Mouse (Mus musculus) kidney, postnatal 0 days (tissue): ENCODE results near the gene Bach1. TPM values are rescaled to one million over a fixed set of nuclear protein-coding genes. Genes with fewer than 3 reads are reported as not detected.

ENCODE experiments used
- ATAC-seq: fragments of 200-750 bp; cut with Nextera tagmentation; replicated peaks from 2 replicates; pipeline ENCODE4 v1.8.0; 2017; ENCODE audit warnings: low read depth, moderate number of reproducible peaks, moderate TSS enrichment, moderate library complexity; ENCODE audit not compliant: low FRiP score
- DNase-seq: peaks from one replicate; pipeline ENCODE4 v3.0.0-alpha.2; 2016; ENCODE audit warnings: low spot score
- H3K27ac ChIP-seq: fragments of 300-500 bp; sonication (generic); 2 replicates; pipeline ENCODE4 v1.5.1; 2014; ENCODE audit warnings: mild to moderate bottlenecking
- H3K27me3 ChIP-seq: fragments of 300-500 bp; sonication (generic); 2 replicates; pipeline ENCODE4 v1.6.1; 2014; ENCODE audit warnings: low read length, mixed read lengths; ENCODE audit not compliant: insufficient read depth
- H3K36me3 ChIP-seq: fragments of 300-500 bp; sonication (generic); 2 replicates; pipeline ENCODE4 v1.6.1; 2014; ENCODE audit warnings: low read length, mixed read lengths; ENCODE audit not compliant: insufficient read depth
- H3K4me1 ChIP-seq: fragments of 300-500 bp; sonication (generic); replicated peaks from 2 replicates; pipeline ENCODE4 v1.6.1; 2014; ENCODE audit warnings: antibody characterized with exemption, low read length, mixed read lengths; ENCODE audit not compliant: insufficient read depth
- H3K4me2 ChIP-seq: fragments of 300-500 bp; sonication (generic); 2 replicates; pipeline ENCODE4 v1.6.1; 2014; ENCODE audit warnings: mild to moderate bottlenecking, low read length, moderate library complexity, mixed read lengths
- H3K4me3 ChIP-seq: fragments of 300-500 bp; sonication (generic); replicated peaks from 2 replicates; pipeline ENCODE4 v1.5.1; 2014; ENCODE audit warnings: low read depth, low read length
- H3K9ac ChIP-seq: fragments of 300-500 bp; sonication (generic); 2 replicates; pipeline ENCODE4 v1.6.1; 2014; ENCODE audit warnings: low read depth, low read length
- H3K9me3 ChIP-seq: fragments of 300-500 bp; sonication (generic); replicated peaks from 2 replicates; pipeline ENCODE4 v1.6.1; 2016; ENCODE audit warnings: low read length, inconsistent platforms, mixed read lengths
- CTCF ChIP-seq: IDR thresholded peaks from 2 replicates; pipeline ENCODE4 v1.5.1; 2016; ENCODE audit warnings: antibody characterized with exemption, low read depth, mild to moderate bottlenecking, moderate library complexity
- WGBS: fragments of 180-500 bp; shearing (Covaris S2); extraction: QIAGEN DNeasy Blood & Tissue Kit; methylation state at CpG from one replicate; pipeline ENCODE4 v1.1.7; 2014; 5-methylcytosine and 5-hydroxymethylcytosine counted together
- polyA plus RNA-seq: library from polyadenylated mRNA; unstranded; fragments of >200 nt; fragmentation: Nextera tagmentation; extraction: Ambion mirVana; gene quantifications from 2 replicates; pipeline ENCODE4 v1.2.1, GENCODE M21; 2015

Gene Bach1
- polyA plus RNA-seq, 1 experiment from 2014 or later, result 6.5 TPM

DNA sequence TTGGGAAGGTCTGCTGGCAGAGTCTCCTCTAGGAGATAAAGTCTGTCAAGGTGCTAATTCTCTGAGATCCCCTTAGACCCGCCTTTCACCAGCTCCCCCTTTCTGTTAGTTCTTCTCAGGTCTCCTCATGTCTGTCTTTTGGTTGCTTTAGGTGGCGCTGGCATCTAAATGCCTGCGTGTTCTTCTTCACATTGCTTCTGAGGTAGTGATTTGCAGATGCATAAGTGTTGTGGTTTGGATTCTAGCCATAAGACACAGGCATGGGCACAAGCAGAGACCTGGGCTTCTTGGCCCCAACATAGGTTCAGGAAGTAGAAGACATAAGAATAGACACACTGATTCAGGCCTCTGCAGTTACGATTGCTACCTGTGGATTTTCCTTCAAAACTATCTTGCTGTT lies 42.0 kb upstream of the Bach1 start:
- TF ChIP-seq CTCF, result no peak
- no peak overlapping the region for H3K4me3 ChIP-seq
- no peaks in the 10 kb centered on the region for H3K27me3 ChIP-seq
- ATAC-seq (no peak), DNase-seq (no peak)
- WGBS, result 92% methylated on average over 4 of the region's 4 CpGs
- H3K4me1 ChIP-seq, result no peaks in the 10 kb centered on the region; the same call in 1 of the 2 replicates
- no peak overlapping the region for H3K4me2 ChIP-seq
- no peak overlapping the region for H3K27ac ChIP-seq
- no peak overlapping the region for H3K9ac ChIP-seq
- H3K36me3 ChIP-seq, result no peaks in the 10 kb centered on the region
- no peaks in the 10 kb centered on the region for H3K9me3 ChIP-seq

DNA sequence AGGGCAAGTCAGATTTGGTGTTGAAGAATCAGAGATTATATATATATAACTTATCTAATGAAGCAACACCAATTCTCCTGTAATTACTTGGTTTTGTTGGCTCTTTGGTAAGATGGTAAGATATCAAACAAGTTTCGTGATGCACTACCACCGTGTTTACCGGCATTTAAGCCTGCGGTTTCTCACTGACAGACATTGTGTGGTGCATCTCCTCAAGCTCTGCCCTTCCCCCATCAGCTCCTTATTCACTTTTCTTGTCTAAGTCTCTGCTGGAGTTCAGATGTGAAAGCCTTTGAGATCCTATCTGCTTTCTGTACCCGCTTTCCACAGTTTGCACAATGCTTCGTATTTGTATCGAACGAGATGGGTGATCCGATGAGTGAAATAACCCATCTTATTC lies 41.5 kb upstream of the Bach1 start:
- Histone ChIP-seq H3K36me3 (no peaks in the 10 kb centered on the region), H3K9me3 (no peaks in the 10 kb centered on the region), H3K9ac (no peak overlapping the region), H3K27ac (no peak overlapping the region), H3K4me1 (no peaks in the 10 kb centered on the region; the same call in 1 of the 2 replicates), H3K4me2 (no peak overlapping the region), H3K4me3 (no peak overlapping the region), H3K27me3 (no peaks in the 10 kb centered on the region)
- no peak for DNase-seq
- 95% methylated on average over 9 of the region's 9 CpGs for WGBS
- ATAC-seq, result no peak
- no peak for TF ChIP-seq CTCF

GRCm38 (mm10) chr16:87661024-87661471 lies 37.7 kb upstream of the Bach1 start:
- Histone ChIP-seq H3K4me1 (no peaks in the 10 kb centered on the region), H3K4me3 (no peak overlapping the region), H3K27me3 (no peaks in the 10 kb centered on the region), H3K36me3 (no peaks in the 10 kb centered on the region), H3K4me2 (peak overlapping the region; percentile 39), H3K9ac (no peak overlapping the region), H3K9me3 (no peaks in the 10 kb centered on the region), H3K27ac (no peak overlapping the region)
- TF ChIP-seq CTCF, result no peak
- peak; percentile 55 for DNase-seq
- ATAC-seq, result no peak; the same call in 1 of the 2 replicates
- 50% methylated on average over 12 of the region's 12 CpGs for WGBS

DNA sequence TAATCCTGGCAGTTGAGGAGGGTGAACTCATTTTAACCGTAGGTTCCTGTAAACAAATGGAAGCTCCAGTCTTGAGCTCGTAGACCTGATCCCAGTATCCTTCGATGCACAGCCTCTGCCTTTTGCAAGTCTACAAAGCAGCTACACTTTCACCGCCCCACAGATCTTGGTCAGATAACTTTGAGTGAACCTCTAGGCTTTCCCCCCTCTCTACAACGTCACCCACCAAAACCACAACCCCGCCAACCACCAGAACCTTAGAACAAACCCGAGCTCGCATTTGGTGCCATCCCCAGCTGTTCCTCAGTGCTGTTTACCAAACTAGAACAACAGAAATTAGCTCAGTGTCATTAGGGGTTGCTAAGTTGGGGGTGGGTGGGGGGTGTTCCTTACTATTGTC lies 37.1 kb upstream of the Bach1 start:
- Histone ChIP-seq H3K9me3 (no peaks in the 10 kb centered on the region), H3K4me2 (peak overlapping the region; percentile 9; the same call in 1 of the 2 replicates), H3K36me3 (no peaks in the 10 kb centered on the region), H3K9ac (no peak overlapping the region), H3K4me3 (no peak overlapping the region), H3K27me3 (no peaks in the 10 kb centered on the region), H3K27ac (peak overlapping the region; percentile 16; the same call in 1 of the 2 replicates), H3K4me1 (no peaks in the 10 kb centered on the region)
- DNase-seq (no peak), ATAC-seq (no peak)
- TF ChIP-seq CTCF, result no peak
- WGBS, result 79% methylated on average over 8 of the region's 8 CpGs

- Histone ChIP-seq H3K9ac (no peak overlapping the region), H3K4me3 (no peak overlapping the region), H3K9me3 (no peaks in the 10 kb centered on the region), H3K27ac (no peak overlapping the region), H3K4me2 (no peak overlapping the region), H3K27me3 (no peaks in the 10 kb centered on the region), H3K4me1 (no peaks in the 10 kb centered on the region), H3K36me3 (no peaks in the 10 kb centered on the region)
- ATAC-seq, result no peak
- no peak for DNase-seq
- WGBS, result 82% methylated on average over 2 of the region's 2 CpGs
- TF ChIP-seq CTCF, result no peak
These were observed 36.2 kb upstream of the Bach1 start for GRCm38 (mm10) chr16:87662528-87662927.

DNA sequence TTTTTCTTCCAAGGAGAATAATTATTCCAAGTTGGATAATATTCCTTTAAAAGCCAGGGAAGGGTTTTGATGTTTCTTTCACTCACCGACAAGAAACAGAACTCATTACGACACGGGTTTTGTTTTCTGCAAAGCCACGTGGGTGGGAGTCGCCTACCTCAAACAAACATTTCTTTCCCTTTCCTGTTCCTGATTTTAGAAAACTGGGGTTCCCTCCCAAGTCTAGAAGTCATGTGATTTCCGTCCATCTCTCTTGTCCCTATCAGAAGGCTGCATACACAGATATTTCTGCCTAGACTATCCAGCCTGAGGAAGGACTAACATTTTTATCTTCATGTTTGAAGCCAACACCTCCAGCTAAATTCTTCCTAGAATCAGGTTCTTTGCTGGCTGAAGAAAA lies 34.9 kb upstream of the Bach1 start:
- Histone ChIP-seq H3K36me3 (no peaks in the 10 kb centered on the region), H3K27me3 (no peaks in the 10 kb centered on the region), H3K4me2 (no peak overlapping the region), H3K27ac (no peak overlapping the region), H3K4me1 (no peaks in the 10 kb centered on the region), H3K9ac (no peak overlapping the region), H3K9me3 (no peaks in the 10 kb centered on the region), H3K4me3 (no peak overlapping the region)
- no peak for TF ChIP-seq CTCF
- 42% methylated on average over 6 of the region's 6 CpGs for WGBS
- peak; percentile 21 for DNase-seq
- ATAC-seq, result no peak

GRCm38 (mm10) chr16:87665246-87665645 lies 33.5 kb upstream of the Bach1 start:
- peak overlapping the region; percentile 31 for H3K4me2 ChIP-seq
- WGBS, result 51% methylated on average over 9 of the region's 9 CpGs
- no peak for TF ChIP-seq CTCF
- no peak overlapping the region for H3K9ac ChIP-seq
- ATAC-seq, result peak; percentile 73; the same call in 1 of the 2 replicates
- no peak for DNase-seq
- no peak overlapping the region for H3K4me3 ChIP-seq
- no peak overlapping the region for H3K27ac ChIP-seq
- H3K4me1 ChIP-seq, result no peaks in the 10 kb centered on the region
- H3K9me3 ChIP-seq, result no peaks in the 10 kb centered on the region
- no peaks in the 10 kb centered on the region for H3K27me3 ChIP-seq
- no peaks in the 10 kb centered on the region for H3K36me3 ChIP-seq
